Mouse (Mus musculus) ovary, adult 2 months (tissue): ENCODE results near the gene Blcap. TPM values are rescaled to one million over a fixed set of nuclear protein-coding genes. Genes with fewer than 3 reads are reported as not detected.

ENCODE experiments used
- polyA plus RNA-seq: library from polyadenylated mRNA; depleted of rRNA; stranded (reverse); fragments of >200 nt; gene quantifications from 2 replicates; pipeline ENCODE4 v1.2.3, GENCODE M21; 2012; rRNA removed

The Blcap gene
- 48.9 and 51.8 TPM in 2 replicates for polyA plus RNA-seq

GRCm38 (mm10) chr2:157571224-157571832 lies at the start of gene Blcap:
Gene Blcap, minus strand, starts transcription at chr2:157571274.

GRCm38 (mm10) chr2:157559858-157560257 lies 11.2 kb downstream of the Blcap start, which contains the start of gene Nnat:
Gene Nnat, plus strand, starts transcription at chr2:157560078.

Other genes with a start within 250 kb of the Blcap start
- 2.6 and 3.0 TPM in 2 replicates for gene Ghrh, start 223.8 kb downstream of the Blcap start, polyA plus RNA-seq
- 68.4 and 83.5 TPM in 2 replicates for gene Manbal, start 203.7 kb downstream of the Blcap start, polyA plus RNA-seq
- gene Src, start 152.8 kb downstream of the Blcap start, polyA plus RNA-seq = 74.6 and 84.1 TPM in 2 replicates
- 219 and 296 TPM in 2 replicates for gene Nnat, start 11.2 kb downstream of the Blcap start, polyA plus RNA-seq
- gene Ctnnbl1, start 166.1 kb upstream of the Blcap start, polyA plus RNA-seq = 33.4 and 34.4 TPM in 2 replicates